Mouse (Mus musculus) liver, embryonic 14.5 days (tissue): ENCODE data around the gene Taf4.

Experiments
- CTCF ChIP-seq: IDR thresholded peaks from 2 replicates; pipeline ENCODE4 v1.5.1; 2016; ENCODE audit warnings: antibody characterized with exemption, low read depth, control low read depth
- EP300 ChIP-seq: IDR thresholded peaks from 2 replicates; pipeline ENCODE4 v1.6.1; 2016; ENCODE audit warnings: antibody characterized with exemption, low read depth

GRCm38 (mm10) chr2:179913349-179913748, 63.1 kb downstream of the Taf4 start:
- TF ChIP-seq CTCF (no peak), EP300 (no peak)
